Mouse (Mus musculus) lung, postnatal 0 days (tissue): ENCODE data around the gene Dazap2.

Experiments
- CTCF ChIP-seq: IDR thresholded peaks from 2 replicates; pipeline ENCODE4 v1.5.1; 2016; ENCODE audit warnings: antibody characterized with exemption, mild to moderate bottlenecking
- EP300 ChIP-seq: IDR thresholded peaks from 2 replicates; pipeline ENCODE4 v1.6.1; 2016; ENCODE audit warnings: antibody characterized with exemption, mild to moderate bottlenecking, control low read depth

DNA sequence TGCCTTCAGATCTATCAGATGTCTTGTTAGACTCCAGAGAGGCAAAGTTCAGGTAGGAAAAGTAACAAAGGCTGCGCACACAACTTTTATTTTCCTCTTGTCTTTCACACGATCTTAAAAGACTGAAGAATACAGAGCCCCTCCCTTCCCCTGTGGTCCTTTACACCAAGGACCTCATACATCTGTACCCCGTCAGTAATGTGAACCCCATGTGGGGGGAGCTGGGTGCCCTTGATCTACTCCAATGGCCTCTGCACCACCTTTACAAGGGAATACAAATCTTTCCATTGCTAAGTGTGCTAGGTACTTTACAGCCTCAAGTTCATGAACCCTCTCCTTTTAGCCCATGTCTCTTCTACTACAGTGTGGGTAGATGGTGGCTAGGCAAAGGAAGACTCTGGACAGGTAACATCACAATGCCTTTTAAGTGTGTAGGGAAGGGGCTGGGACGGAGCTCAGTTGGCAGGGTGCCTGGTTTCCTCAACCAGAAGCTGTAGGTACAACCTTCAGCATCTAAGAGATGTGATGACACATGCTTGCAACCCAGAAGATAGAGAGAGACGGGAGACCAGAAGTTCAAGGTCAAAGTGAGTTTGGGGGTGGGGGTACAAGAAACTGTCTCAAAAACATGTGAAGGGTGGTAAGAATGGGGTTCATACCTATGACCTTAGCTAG is 52.9 kb downstream of the Dazap2 start:
- no peak for TF ChIP-seq CTCF
- TF ChIP-seq EP300, result no peak
